Mouse (Mus musculus) stomach, embryonic 15.5 days (tissue): Measurements from ENCODE around the gene Dnm3. TPM values are rescaled to one million over a fixed set of nuclear protein-coding genes. Genes with fewer than 3 reads are reported as not detected.

Experiments used
- ATAC-seq: fragments of 200-750 bp; cut with Nextera tagmentation; 2 replicates; pipeline ENCODE4 v1.8.0; 2017; ENCODE audit warnings: low read depth, moderate number of reproducible peaks, moderate TSS enrichment; ENCODE audit not compliant: insufficient read depth, low FRiP score
- H3K27ac ChIP-seq: fragments of 300-500 bp; sonication (generic); 2 replicates; pipeline ENCODE4 v1.5.1; 2015; ENCODE audit warnings: mild to moderate bottlenecking, inconsistent platforms
- H3K27me3 ChIP-seq: fragments of 300-500 bp; sonication (generic); replicated peaks from 2 replicates; pipeline ENCODE4 v1.6.1; 2015; ENCODE audit warnings: inconsistent platforms
- H3K36me3 ChIP-seq: fragments of 300-500 bp; sonication (generic); 2 replicates; pipeline ENCODE4 v1.6.1; 2015; ENCODE audit warnings: inconsistent platforms
- H3K4me1 ChIP-seq: fragments of 300-500 bp; sonication (generic); 2 replicates; pipeline ENCODE4 v1.6.1; 2015; ENCODE audit warnings: inconsistent platforms
- H3K4me2 ChIP-seq: fragments of 300-500 bp; sonication (generic); 2 replicates; pipeline ENCODE4 v1.6.1; 2015; ENCODE audit warnings: mild to moderate bottlenecking, inconsistent platforms
- H3K4me3 ChIP-seq: fragments of 300-500 bp; sonication (generic); replicated peaks from 2 replicates; pipeline ENCODE4 v1.5.1; 2015; ENCODE audit warnings: inconsistent platforms
- H3K9ac ChIP-seq: fragments of 300-500 bp; sonication (generic); 2 replicates; pipeline ENCODE4 v1.6.1; 2015; ENCODE audit warnings: inconsistent platforms
- H3K9me3 ChIP-seq: fragments of 300-500 bp; sonication (generic); 2 replicates; pipeline ENCODE4 v1.6.1; 2016; ENCODE audit warnings: inconsistent platforms
- WGBS: fragments of 180-500 bp; shearing (Covaris S2); methylation state at CpG from one replicate; pipeline ENCODE4 v1.1.7; 2015; 5-methylcytosine and 5-hydroxymethylcytosine counted together
- polyA plus RNA-seq: library from polyadenylated mRNA; unstranded; fragments of >200 nt; fragmentation: Nextera tagmentation; extraction: Ambion mirVana; gene quantifications from 2 replicates; pipeline ENCODE4 v1.2.1, GENCODE M21; 2015

Gene Dnm3
- polyA plus RNA-seq, 1 experiment from 2014 or later = 6.0 TPM

- Histone ChIP-seq H3K27ac (no peak overlapping the region; the same call in 1 of the 2 replicates), H3K4me3 (no peak overlapping the region), H3K36me3 (no peaks in the 10 kb centered on the region), H3K4me2 (no peak overlapping the region), H3K9me3 (no peaks in the 10 kb centered on the region), H3K27me3 (no peaks in the 10 kb centered on the region), H3K9ac (no peak overlapping the region), H3K4me1 (no peaks in the 10 kb centered on the region)
- WGBS = 87% methylated on average over 7 of the region's 7 CpGs
- no peak for ATAC-seq
Observed at GRCm38 (mm10) chr1:162142285-162142684, 335.5 kb downstream of the Dnm3 start.

DNA sequence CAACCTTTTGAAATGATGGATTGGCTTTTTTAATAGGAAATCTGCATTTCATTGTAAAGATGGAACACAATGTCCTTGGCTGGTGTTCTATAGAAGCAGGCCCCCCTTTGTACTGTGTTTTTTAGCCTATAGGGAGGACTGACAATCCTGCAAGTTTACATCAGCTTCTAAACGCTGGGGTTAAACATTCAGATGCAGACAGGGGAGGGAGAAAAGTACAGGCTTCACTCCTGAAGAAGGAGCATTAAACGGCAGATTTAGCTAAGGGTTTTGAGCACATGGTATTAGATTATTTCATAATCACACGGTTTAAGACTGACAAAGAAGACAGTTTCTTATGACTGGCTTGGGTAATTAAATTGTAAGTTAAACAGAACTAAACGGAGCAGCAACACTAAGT is 341.5 kb downstream of the Dnm3 start:
- no peak overlapping the region for H3K4me2 ChIP-seq
- no peak overlapping the region for H3K9ac ChIP-seq
- H3K4me1 ChIP-seq = no peaks in the 10 kb centered on the region; the same call in 1 of the 2 replicates
- no peak overlapping the region for H3K4me3 ChIP-seq
- 29% methylated on average over 4 of the region's 4 CpGs for WGBS
- no peaks in the 10 kb centered on the region for H3K9me3 ChIP-seq
- no peaks in the 10 kb centered on the region for H3K36me3 ChIP-seq
- no peaks in the 10 kb centered on the region for H3K27me3 ChIP-seq
- H3K27ac ChIP-seq = no peak overlapping the region
- ATAC-seq = no peak

- H3K36me3 ChIP-seq = no peaks in the 10 kb centered on the region
- no peak overlapping the region for H3K4me2 ChIP-seq
- no peak for ATAC-seq
- H3K27ac ChIP-seq = peak overlapping the region; percentile 5; the same call in 1 of the 2 replicates
- no peak overlapping the region for H3K4me3 ChIP-seq
- H3K9me3 ChIP-seq = no peaks in the 10 kb centered on the region
- H3K27me3 ChIP-seq = no peaks in the 10 kb centered on the region
- 84% methylated on average over 11 of the region's 11 CpGs for WGBS
- no peak overlapping the region for H3K9ac ChIP-seq
- no peaks in the 10 kb centered on the region; the same call in 1 of the 2 replicates for H3K4me1 ChIP-seq
Observed at GRCm38 (mm10) chr1:162135451-162136213, 342.2 kb downstream of the Dnm3 start.

- no peaks in the 10 kb centered on the region for H3K9me3 ChIP-seq
- no peaks in the 10 kb centered on the region; the same call in 1 of the 2 replicates for H3K4me1 ChIP-seq
- H3K27me3 ChIP-seq = no peaks in the 10 kb centered on the region
- 40% methylated on average over 3 of the region's 3 CpGs for WGBS
- no peak overlapping the region for H3K4me3 ChIP-seq
- H3K9ac ChIP-seq = no peak overlapping the region
- ATAC-seq = no peak
- no peak overlapping the region for H3K27ac ChIP-seq
- H3K36me3 ChIP-seq = no peaks in the 10 kb centered on the region
- H3K4me2 ChIP-seq = no peak overlapping the region
Observed at GRCm38 (mm10) chr1:162134651-162135066, 343.2 kb downstream of the Dnm3 start.

- Histone ChIP-seq H3K27me3 (no peaks in the 10 kb centered on the region), H3K9me3 (no peaks in the 10 kb centered on the region), H3K4me1 (no peaks in the 10 kb centered on the region; the same call in 1 of the 2 replicates), H3K36me3 (no peaks in the 10 kb centered on the region), H3K27ac (no peak overlapping the region), H3K4me2 (no peak overlapping the region), H3K4me3 (no peak overlapping the region), H3K9ac (no peak overlapping the region)
- no peak for ATAC-seq
- 89% methylated on average over 8 of the region's 8 CpGs for WGBS
Observed at GRCm38 (mm10) chr1:162132908-162133641, 344.8 kb downstream of the Dnm3 start.

DNA sequence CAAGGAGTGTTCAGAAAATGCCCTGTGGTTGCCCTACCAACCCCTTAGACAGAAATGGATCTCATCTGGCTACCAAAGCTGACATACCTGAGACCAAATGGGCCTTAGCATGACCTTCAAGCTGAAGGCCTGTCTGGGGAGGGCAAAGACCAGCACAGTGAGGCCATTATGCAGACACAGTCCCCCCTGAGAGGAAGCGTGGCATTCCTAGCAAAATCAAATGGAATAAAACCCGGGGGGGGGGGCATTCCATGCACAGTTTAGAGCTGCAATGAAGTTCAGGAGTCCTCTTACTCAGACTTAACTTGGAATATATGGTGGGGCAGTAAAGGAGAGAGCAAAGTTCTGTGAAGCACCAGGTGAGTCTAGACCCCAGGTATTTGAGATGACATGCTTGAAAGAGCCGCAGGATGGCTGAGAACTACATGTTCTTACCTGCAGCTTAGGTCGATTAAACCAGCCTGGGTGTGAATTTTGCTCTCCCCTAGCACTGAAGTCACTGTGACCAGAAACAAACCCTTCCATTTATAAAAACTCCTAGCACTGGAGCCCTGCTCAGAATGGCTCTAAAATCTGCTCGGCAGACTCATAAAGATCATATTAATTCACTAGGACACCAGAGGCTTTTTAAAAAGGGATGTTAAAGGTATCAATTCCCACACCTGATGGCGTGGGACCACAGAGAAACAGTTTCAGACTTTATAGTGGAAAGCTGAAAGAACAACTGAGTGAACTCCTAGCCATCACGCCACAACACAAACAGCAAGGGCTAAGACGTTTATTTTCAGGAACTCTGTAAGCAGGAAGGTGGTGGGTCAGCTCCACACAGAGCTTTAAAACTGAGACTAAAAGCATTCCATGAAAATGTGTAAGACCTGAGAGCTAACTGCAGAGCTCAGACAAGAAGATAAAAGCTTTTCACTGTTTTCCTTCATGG is 350.7 kb downstream of the Dnm3 start:
- Histone ChIP-seq H3K27ac (no peak overlapping the region), H3K4me2 (no peak overlapping the region), H3K9me3 (no peaks in the 10 kb centered on the region), H3K27me3 (no peaks in the 10 kb centered on the region), H3K4me3 (no peak overlapping the region), H3K36me3 (no peaks in the 10 kb centered on the region), H3K4me1 (0 out of 2 replicates have a peak, but pooled peaks cover 1% of the 10 kb centered on the region), H3K9ac (no peak overlapping the region)
- no peak for ATAC-seq
- WGBS = 61% methylated on average over 8 of the region's 8 CpGs

- 53% methylated on average over 3 of the region's 3 CpGs for WGBS
- no peak overlapping the region for H3K4me3 ChIP-seq
- H3K36me3 ChIP-seq = no peaks in the 10 kb centered on the region
- no peaks in the 10 kb centered on the region for H3K27me3 ChIP-seq
- no peaks in the 10 kb centered on the region for H3K9me3 ChIP-seq
- H3K27ac ChIP-seq = no peak overlapping the region
- H3K4me2 ChIP-seq = no peak overlapping the region
- H3K9ac ChIP-seq = no peak overlapping the region
- H3K4me1 ChIP-seq = peaks cover 3% of the 10 kb centered on the region; the same call in 1 of the 2 replicates
- ATAC-seq = no peak
Observed at GRCm38 (mm10) chr1:162124396-162124795, 353.4 kb downstream of the Dnm3 start.

- 46% methylated on average over 7 of the region's 7 CpGs for WGBS
- Histone ChIP-seq H3K4me1 (peaks cover 3% of the 10 kb centered on the region; the same call in 1 of the 2 replicates), H3K9me3 (no peaks in the 10 kb centered on the region), H3K27me3 (no peaks in the 10 kb centered on the region), H3K4me3 (no peak overlapping the region), H3K27ac (peak overlapping the region; percentile 67; the same call in 1 of the 2 replicates), H3K9ac (no peak overlapping the region), H3K4me2 (no peak overlapping the region), H3K36me3 (no peaks in the 10 kb centered on the region)
- ATAC-seq = no peak
Observed at GRCm38 (mm10) chr1:162121441-162122200, 356.2 kb downstream of the Dnm3 start.

DNA sequence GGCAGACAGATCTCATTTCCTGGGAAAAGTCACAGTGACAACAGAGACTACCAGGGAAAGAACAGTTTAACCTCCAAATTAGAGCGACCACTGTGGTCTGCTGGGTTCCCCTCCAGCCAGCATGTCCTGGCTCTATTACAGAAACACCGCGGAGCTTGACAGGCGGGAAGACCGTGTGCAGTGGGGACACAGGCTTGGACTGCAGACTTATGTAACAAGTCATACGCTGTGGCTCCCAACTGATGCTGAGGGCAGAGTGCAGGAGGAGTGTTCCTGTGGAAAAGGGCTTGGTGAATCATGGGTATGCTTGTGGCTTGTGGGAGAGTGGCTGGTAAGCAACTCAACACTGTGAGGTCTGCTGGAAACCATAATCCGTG is 368.4 kb downstream of the Dnm3 start:
- Histone ChIP-seq H3K36me3 (no peaks in the 10 kb centered on the region), H3K27ac (peak overlapping the region; percentile 65), H3K4me1 (peaks cover 2% of the 10 kb centered on the region; the same call in 1 of the 2 replicates), H3K4me2 (no peak overlapping the region), H3K9me3 (no peaks in the 10 kb centered on the region), H3K27me3 (no peaks in the 10 kb centered on the region), H3K9ac (no peak overlapping the region), H3K4me3 (no peak overlapping the region)
- peak; percentile 43; the same call in 1 of the 2 replicates for ATAC-seq
- 44% methylated on average over 7 of the region's 7 CpGs for WGBS

GRCm38 (mm10) chr1:162108726-162109436 is 369.0 kb downstream of the Dnm3 start:
- Histone ChIP-seq H3K36me3 (no peaks in the 10 kb centered on the region), H3K9ac (no peak overlapping the region), H3K4me1 (peaks cover 2% of the 10 kb centered on the region; the same call in 1 of the 2 replicates), H3K9me3 (no peaks in the 10 kb centered on the region), H3K4me3 (no peak overlapping the region), H3K4me2 (no peak overlapping the region), H3K27ac (peak overlapping the region; percentile 67), H3K27me3 (no peaks in the 10 kb centered on the region)
- ATAC-seq = peak; percentile 43; the same call in 1 of the 2 replicates
- WGBS = 48% methylated on average over 6 of the region's 6 CpGs
